Mouse (Mus musculus) layer of hippocampus, adult 18-20 months (tissue): Measurements from ENCODE around the gene Ppp1r2. TPM values are rescaled to one million over a fixed set of nuclear protein-coding genes. Genes with fewer than 3 reads are reported as not detected.
"Not testable (repeated sequence)": the region's sequence is repeated elsewhere in the genome, so short reads cannot be mapped to it uniquely, and the experiment has no call there.

ENCODE experiments used
- DNase-seq, 2 experiments: peaks; one replicate each; pipeline ENCODE4 v3.0.0; 2022; ENCODE audit warnings: low spot score in 2 of 2
- long read RNA-seq: library from polyadenylated mRNA; stranded (forward); transcript quantifications from one replicate; pipeline ENCODE4 v2.0.0, GENCODE M21; 2021
- total RNA-seq, 2 experiments: library from RNA; stranded (reverse); gene quantifications; 2 replicates each; pipeline ENCODE4 v1.2.3; 2021

Ppp1r2 gene
- 100 to 1,000 TPM; 100 to 106 TPM for total RNA-seq
- long read RNA-seq, full-length matches to known transcripts, result 228 of 240 reads
- long read RNA-seq, partial matches to known transcripts, result 1 of 240 reads
- long read RNA-seq, other reads (novel, unspliced or antisense), result 11 of 240 reads

DNA sequence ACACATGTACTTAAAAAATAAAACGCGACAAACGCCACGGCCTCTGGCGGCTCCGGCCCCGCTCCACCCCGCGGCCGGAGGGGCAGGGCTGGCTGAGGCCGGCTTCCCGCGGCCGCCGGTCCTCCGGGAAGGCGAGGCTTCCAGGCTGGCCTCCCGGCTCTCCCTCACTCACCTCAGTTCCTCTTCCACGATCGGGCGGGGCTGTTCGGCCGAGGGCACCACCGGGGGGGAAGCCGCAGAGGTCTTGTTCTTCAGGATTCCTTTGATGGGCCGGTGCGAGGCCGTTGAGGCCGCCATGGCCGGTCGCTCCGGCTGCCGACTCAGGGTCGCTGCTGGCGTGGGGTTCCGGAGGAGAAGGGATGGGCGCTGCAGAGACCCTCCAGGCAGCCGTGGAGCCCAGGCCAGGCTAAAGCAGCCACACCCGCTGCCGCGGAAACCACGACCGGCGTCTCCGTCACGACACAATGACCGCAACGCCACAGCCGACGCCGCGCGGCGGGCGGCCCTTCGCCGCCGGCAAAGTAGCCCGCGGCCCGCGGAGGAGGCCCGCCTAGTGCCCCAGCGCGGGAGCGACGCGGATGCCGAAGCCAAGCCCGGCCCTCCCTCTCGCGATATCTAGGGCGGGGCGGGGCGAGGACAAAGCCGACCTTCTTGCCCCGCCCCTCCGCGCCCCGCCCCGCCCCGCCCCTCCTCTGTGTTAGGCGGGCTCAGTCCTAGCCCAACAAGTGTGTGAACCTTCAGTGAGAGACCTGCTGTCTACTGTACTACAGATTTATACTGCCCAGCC lies at the start of gene Ppp1r2:
Ppp1r2 (minus strand) TSS at position 604 of the 787 bp plus-strand sequence.
- peak; percentile 81 to 88 for DNase-seq

DNA sequence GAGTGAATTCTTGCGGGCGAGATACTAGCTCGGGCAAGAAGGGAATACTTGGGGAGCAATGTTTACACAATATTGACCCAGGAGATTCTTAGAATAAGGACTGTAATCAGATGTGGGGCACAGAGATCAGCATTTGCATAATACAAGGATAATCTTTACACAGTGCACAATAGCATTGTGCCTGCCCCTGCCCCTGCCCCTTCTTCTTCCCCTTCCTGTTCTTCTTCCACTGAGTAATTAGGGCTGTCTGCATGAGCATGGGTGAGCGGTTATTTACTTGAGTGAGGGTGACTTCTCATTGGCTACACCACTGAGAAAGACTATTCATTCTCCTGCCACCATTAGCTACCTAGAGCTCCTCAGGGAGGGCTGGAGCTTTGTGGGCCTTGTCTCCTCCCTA lies 46.4 kb upstream of the Ppp1r2 start:
- DNase-seq, result no peak

- DNase-seq, result no peak
Observed at GRCm38 (mm10) chr16:31320954-31321353, 45.9 kb upstream of the Ppp1r2 start.

GRCm38 (mm10) chr16:31319723-31320122 lies 44.6 kb upstream of the Ppp1r2 start:
- not testable (repeated sequence) for DNase-seq

DNA sequence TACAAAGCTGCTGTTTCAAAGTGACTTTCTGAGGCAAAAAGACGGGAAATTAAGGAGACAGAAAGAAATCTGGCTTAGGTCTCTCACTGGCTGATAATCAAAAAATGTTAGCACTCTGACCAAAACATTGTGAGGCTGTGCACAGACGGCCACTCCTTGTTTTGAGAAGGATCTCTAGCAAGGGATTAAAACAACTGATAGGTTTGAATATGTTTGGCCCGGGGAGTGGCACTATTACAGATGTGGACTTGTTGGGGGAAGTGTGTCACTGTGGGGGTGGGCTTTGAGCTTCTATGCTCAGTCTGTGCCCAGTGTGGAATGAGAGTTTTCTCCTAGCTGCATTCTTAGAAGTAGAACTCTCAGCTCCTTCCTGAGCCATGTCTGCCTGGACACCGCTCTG lies 44.2 kb upstream of the Ppp1r2 start:
- DNase-seq, result no peak

- no peak for DNase-seq
Observed at GRCm38 (mm10) chr16:31318418-31318817, 43.3 kb upstream of the Ppp1r2 start.

DNA sequence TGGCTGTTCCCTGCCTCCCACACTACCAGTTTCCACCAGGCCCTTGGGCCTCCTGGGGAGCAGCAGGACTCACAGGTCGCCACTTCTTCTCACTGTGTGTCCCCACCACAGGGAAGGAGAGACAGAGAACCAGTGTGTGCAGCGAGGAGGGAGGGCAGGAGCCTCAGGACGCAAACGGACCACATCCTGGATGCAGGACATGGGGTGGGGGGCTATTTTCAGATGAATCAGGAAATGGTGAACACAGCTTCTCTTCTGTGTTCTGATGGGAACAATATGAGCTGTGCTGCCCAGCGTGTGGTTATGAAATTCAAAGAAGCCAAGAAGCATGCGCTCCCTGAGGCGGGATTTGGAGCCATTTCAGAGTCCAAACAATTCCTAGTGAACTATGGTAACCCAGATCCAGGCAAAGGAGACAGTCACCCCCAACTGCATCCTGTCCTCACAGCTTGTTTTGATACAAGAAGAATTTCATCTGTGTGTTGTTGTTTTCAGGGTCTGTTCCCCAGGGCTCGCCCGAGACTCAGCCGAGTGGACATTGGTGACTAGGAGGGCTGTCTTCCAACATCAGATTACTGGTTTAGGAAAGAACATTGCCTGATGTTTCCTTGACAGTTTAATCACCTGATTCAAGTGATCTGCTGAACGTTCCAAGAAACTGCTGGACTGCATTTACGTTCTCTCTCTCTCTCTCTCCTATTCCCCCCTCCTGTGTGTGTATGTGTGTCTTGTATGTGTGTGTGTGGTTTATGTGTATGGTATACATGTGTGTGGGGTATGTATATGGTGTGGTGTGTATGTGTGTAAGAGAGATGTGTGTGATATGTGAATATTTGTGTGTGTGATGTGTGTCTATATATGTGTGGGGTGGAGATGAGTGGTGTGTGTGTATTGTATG lies 41.4 kb upstream of the Ppp1r2 start:
- DNase-seq, result peak in 1 of 2 experiments; percentile 30

- DNase-seq, result no peak
Observed at GRCm38 (mm10) chr16:31315294-31315693, 40.2 kb upstream of the Ppp1r2 start.

- DNase-seq, result peak in 1 of 2 experiments; percentile 43
Observed at GRCm38 (mm10) chr16:31314497-31315233, 39.6 kb upstream of the Ppp1r2 start, which contains the start of gene Apod. Apod (minus strand) TSS chr16:31314808.

DNA sequence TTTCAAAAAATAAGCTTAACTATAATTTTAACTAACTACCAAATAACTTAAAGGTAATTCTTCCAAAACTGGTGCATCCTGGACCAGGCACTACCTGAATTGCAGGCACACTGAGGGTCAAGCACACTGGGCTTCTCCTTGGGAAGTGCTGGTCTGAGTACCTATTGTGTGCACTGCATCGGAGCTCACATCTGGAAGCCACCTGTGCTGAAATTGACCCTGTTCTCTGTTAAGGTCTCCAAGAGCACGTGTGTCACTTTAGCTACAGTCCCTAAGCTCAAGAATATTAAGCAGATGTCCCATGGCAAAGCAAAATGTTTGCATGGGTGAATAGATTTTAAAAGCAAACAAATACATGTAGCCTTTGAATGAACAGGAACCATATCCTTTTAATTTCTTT lies 38.5 kb upstream of the Ppp1r2 start:
- no peak for DNase-seq

GRCm38 (mm10) chr16:31312296-31312695 lies 37.2 kb upstream of the Ppp1r2 start:
- peak; percentile 40 to 69 for DNase-seq

DNA sequence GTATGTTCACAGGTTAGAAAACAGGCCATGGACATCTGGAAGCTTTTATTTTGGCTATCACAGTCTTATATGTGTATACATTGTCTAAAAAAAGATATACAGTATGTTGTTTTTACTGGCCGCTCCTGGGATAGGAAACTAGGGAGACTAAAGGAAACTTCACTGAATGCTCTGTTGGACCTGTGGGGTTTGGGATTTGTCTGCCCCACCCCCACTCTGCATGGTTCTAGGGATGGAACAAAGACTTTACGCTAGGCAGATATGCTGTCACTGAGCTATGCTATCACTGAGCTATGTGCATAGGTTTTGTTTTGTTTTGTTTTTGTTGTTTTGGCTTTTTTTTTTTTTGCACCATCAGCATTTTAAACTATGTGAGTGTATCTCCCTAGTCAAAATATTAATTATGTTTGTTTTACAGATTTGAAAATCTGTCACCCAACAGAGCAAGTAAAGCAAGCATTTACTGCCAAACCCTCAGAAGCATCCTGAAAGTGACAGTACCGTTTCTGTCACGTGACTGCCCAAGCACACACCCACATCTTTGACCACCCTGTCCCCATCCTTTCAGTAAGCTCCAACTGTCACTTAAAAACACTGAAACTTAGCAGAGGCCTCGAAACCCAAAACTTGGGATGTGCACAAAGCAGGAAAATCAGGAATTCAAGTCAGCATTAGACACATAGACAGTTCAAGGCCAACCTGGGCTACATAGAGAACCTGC lies 30.3 kb upstream of the Ppp1r2 start:
- DNase-seq, result no peak

DNA sequence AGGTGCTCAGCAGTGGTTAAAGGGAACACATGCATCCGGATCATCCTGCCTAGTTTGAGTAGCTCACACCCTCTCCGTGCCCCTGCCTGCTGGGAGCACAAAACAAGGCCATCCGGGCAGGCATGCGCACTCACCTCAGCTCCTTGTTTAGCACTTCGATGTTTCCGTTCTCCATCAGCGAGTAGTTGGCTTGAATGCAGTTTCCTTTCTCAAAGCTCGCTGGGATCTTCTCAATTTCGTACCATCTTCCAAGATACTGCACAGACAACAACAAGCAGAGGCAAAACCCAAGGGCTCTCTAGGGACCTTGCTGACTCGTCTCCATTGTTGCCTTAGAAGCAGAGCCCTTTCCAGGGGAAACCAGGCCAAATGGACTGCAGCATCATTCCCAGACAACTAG lies 28.2 kb upstream of the Ppp1r2 start:
- no peak for DNase-seq

GRCm38 (mm10) chr16:31300883-31301532 lies 25.9 kb upstream of the Ppp1r2 start:
- no peak for DNase-seq

DNA sequence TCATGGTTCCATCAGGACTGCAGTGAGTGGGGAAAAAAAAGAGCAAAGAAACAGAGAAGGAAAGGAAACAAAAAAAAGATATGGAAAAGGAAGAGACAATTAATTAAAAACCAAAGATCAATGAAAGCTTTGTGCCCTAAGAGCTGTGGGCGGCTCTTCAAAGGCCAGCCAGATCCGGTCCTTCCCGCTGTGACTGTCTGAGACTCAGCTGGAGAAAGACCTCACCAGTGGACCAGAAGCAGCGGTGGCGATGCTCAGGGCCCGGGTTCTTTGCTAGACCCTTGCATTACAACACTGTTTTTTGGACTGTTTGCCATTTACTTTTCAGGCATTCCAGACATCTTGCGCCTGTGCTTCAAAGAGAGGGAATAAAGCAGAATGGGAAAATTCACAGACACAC lies 25.4 kb upstream of the Ppp1r2 start:
- no peak for DNase-seq

DNA sequence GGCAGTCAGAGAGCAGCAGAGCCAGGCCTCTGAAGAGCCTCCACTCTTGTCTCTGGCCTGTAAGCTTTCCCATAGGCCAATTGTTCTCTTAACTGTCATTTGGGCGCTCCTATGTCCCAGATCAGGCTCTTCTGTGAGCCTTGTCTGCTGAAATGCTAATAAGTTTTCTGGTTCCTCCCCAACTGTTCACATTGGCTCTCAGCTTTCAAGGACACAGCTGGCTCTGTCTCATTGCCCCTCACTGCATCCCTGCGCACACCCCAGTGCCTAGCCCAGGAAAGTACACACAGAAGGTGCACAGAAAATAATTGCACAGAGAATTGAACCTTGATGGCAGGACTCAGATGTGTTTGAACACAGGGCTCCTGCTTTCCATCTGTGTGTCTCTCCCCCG lies 24.9 kb upstream of the Ppp1r2 start:
- DNase-seq, result no peak

DNA sequence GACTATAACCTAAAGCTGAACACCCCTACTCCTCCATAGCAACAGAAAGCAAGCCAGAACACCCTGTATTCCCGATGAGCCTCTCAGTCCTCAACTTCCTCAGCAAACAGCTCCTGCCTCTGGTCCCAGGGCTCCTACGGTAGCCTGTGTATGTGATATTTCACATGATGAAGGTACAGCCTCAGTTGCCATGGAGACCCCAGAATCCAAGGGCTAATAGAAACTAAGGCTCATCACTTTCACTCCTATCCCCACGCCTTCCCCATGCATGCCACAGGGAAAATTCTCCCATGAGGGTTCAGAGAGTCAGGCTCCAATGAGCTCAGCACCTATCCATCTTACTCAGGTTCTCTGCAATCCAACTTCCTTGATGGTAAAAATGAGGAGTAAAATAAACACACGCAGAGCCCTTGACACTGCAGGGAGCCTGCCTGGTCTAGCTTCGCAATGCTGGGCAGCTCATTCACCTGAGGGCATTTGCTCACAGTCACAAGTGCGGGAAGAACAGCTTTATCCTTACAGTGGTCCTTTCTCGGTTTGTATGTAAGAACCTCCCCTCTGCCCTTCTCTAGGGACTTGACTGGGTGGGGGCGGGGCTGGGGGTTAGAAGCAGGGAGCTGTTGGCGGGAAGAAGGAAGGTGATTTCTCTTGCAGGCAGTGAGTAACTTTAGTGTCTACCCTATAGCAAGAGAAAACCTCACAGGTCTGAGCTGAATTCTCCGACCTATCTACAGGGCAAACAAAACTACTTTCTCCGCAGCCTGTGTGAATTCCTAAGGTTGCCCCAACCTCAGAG lies 24.3 kb upstream of the Ppp1r2 start:
- no peak for DNase-seq

DNA sequence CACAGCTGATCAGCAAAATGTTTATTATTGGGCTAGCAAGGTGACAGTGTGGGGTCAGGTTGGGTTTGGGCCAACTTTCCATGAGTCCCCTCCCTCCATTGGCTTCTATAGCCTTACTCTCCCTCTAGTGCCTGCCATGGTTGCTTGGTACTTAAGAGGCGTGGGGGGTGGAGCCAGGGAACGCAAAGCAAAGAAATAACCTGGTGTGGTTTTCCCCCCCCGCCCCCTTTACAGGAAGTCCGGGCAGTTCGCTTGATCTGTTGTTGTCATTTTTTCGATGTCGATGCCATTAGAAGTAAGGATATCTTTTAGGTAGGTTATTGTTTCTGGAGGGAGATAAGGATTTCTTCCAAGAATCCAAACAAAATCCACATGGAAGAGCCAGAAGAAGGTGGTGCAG lies 22.0 kb upstream of the Ppp1r2 start:
- no peak for DNase-seq

GRCm38 (mm10) chr16:31293761-31294160 lies 18.7 kb upstream of the Ppp1r2 start:
- DNase-seq, result no peak
